Mouse (Mus musculus): ENCODE measurements at regions not wholly inside any gene's neighbourhood (a gene's known extent, or its start where the extent isn't known, plus 50 kb on each side); places are given as distances from the start of the nearest gene placed in this dataset.

DNA sequence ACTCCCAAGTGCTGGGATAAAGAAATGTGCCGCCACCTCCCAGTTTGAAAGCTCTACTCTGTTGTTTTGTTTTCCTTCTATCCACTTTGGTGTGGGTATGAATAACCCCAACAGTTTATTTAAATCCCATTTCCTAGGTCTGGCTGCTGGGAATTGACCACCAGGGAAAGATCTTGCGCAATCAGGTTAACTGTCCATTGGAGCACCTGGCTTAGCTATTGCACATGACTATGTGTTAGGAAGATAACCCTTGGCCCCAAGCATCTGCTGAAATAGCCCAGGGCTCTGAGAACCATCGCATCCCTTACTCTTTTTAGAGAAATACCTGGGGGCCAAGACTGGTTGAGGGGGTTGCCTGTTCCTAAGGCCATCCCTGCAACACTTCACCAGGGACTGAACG is 74.0 kb downstream of the Foxb1 start:
- TF ChIP-seq GATA1 (IDR thresholded peaks at IDR 0.05; ENCODE audit: borderline replicate concordance, low read length) = no peak
- TF ChIP-seq FLI1 (IDR thresholded peaks at IDR 0.05; ENCODE audit: low read length) = no peak
